Mouse (Mus musculus): ENCODE measurements around the gene Dctn1. TPM values are rescaled to one million over a fixed set of nuclear protein-coding genes. Genes with fewer than 3 reads are reported as not detected.

The Dctn1 gene
- polyA plus RNA-seq, 1 experiment from 2014 or later = 87.7 TPM

DNA sequence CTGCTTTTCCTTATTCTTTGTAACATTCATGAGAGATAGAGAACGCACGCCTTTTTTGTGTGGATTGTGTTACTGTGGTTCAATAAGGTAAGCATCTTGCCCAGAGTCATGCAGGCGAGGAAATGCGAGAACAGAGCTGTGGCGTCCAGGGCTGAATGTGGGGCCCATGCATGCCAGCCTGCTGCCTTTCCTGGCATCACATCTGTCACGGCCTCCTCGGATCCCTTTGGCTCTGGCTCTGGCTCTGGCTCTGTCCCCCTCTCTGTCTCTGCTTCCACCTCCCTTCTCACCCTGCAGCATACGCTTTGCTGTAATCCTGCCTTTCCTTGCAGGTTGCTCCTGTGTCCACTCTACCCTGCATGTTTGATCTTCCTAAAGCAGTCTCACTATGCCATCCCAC is 10.3 kb downstream of the Dctn1 start:
- no peaks in the 10 kb centered on the region for H3K9me3 ChIP-seq
- peaks cover 16% of the 10 kb centered on the region for H3K4me1 ChIP-seq
- H3K4me2 ChIP-seq = no peak overlapping the region
- peaks cover 14% of the 10 kb centered on the region; the same call in 1 of the 2 replicates for H3K36me3 ChIP-seq
- 74% methylated on average over 8 of the region's 8 CpGs for WGBS
- ATAC-seq (ENCODE audit: insufficient number of reproducible peaks, insufficient read depth, low FRiP score, low TSS enrichment, low read depth) = no peak
- no peak overlapping the region for H3K27ac ChIP-seq
- H3K27me3 ChIP-seq = no peaks in the 10 kb centered on the region
- no peak overlapping the region for H3K9ac ChIP-seq
- no peak overlapping the region for H3K4me3 ChIP-seq

DNA sequence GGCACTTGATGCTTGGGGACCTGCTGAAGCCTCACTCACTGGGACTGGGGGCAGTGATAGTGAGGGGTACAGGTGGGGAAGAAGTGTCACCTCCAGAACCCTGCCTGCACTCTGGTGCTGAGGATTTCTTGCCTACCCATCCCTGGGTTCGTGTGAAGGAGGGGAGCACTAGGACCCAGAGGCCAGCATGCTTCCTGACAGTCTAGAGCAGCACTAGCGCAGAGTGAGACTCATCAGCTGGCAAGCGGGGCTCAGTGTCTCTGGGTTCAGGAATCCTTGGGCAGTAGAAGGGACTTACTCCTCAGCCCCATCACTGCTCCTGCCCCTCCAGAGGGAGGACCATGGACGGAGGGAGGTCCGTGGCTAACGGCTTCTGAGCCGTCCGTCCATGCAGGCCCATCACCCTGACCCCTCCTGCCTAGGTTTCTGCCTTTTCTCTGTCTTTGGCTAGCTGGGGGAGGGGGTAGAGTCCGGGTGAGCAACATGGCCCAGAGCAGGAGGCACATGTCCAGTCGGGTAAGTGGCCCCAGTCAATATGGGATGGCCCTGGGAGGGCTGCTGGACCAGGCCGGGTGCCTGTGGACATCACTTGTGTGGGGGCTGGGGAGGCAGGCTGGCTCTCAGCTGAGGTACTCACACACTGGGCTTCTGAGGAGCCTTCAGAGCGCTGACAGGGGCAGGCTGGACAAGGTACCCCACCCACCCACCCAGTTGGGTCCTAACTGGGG is 13.8 kb downstream of the Dctn1 start:
- WGBS = 15% methylated on average over 12 of the region's 12 CpGs
- Histone ChIP-seq H3K9me3 (no peaks in the 10 kb centered on the region), H3K9ac (peak overlapping the region; percentile 69), H3K27me3 (no peaks in the 10 kb centered on the region), H3K4me2 (peak overlapping the region; percentile 65), H3K4me3 (peak overlapping the region; percentile 38), H3K36me3 (peaks cover 39% of the 10 kb centered on the region), H3K4me1 (peaks cover 16% of the 10 kb centered on the region), H3K27ac (no peak overlapping the region)
- peak; percentile 48; the same call in 1 of the 2 replicates for ATAC-seq (ENCODE audit: insufficient number of reproducible peaks, insufficient read depth, low FRiP score, low TSS enrichment, low read depth)

DNA sequence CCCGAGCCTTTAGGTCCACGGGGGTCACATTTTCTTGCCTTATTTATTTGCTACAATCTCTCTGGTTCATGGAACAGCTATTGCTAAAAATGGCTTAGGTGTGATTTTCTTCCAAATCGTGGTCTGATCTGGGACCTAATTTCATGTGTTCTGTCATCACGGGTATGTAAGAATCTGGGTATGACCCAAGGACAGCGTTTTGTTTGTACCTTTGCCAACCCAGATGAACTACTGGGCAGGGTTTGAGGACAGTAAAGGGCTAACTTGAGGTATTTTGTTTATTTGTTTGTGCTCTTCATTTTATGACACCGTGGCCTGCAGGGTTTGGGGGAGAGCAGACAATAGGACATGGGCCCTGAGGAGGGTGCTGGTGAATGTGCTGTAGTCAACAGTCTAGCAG is 14.9 kb downstream of the Dctn1 start:
- Histone ChIP-seq H3K27ac (no peak overlapping the region), H3K27me3 (no peaks in the 10 kb centered on the region), H3K4me3 (no peak overlapping the region), H3K9ac (no peak overlapping the region), H3K9me3 (no peaks in the 10 kb centered on the region), H3K4me1 (peaks cover 22% of the 10 kb centered on the region), H3K4me2 (no peak overlapping the region), H3K36me3 (peaks cover 44% of the 10 kb centered on the region)
- 79% methylated on average over 6 of the region's 6 CpGs for WGBS
- ATAC-seq (ENCODE audit: insufficient number of reproducible peaks, insufficient read depth, low FRiP score, low TSS enrichment, low read depth) = no peak

DNA sequence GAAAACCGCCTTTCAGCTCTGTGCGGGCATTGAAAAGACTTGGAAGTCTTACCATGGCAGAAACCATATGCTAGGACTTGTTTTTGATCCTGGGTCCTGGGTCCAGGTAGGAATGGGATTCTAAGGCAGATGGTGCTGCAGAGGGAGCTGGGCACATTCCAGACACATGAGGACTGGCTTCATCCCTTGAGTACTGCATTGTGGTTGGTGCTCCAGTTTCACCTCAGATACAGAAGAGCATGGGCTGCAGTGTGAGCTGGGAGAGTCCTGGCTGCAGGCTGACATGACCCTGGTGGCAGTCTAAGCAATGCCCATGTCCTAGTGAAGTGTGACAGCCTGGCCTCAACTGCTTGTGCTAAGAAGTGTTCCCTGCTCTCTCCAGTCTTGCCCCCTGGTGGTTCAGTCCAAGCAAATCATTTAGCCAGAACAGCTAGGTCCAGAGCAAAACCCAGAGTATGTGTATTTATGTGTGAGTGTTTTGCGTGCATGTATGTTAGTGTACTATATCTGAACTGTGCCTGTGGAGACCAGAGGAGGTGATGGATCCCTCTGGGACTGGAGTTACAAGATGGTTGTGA is 19.2 kb downstream of the Dctn1 start:
- ATAC-seq (ENCODE audit: insufficient number of reproducible peaks, insufficient read depth, low FRiP score, low TSS enrichment, low read depth) = no peak
- WGBS = 82% methylated on average over 3 of the region's 3 CpGs
- H3K9me3 ChIP-seq = no peaks in the 10 kb centered on the region
- no peak overlapping the region for H3K4me3 ChIP-seq
- H3K27me3 ChIP-seq = no peaks in the 10 kb centered on the region
- peaks cover 38% of the 10 kb centered on the region for H3K4me1 ChIP-seq
- no peak overlapping the region for H3K9ac ChIP-seq
- H3K36me3 ChIP-seq = peaks cover 46% of the 10 kb centered on the region
- H3K4me2 ChIP-seq = no peak overlapping the region
- H3K27ac ChIP-seq = no peak overlapping the region

DNA sequence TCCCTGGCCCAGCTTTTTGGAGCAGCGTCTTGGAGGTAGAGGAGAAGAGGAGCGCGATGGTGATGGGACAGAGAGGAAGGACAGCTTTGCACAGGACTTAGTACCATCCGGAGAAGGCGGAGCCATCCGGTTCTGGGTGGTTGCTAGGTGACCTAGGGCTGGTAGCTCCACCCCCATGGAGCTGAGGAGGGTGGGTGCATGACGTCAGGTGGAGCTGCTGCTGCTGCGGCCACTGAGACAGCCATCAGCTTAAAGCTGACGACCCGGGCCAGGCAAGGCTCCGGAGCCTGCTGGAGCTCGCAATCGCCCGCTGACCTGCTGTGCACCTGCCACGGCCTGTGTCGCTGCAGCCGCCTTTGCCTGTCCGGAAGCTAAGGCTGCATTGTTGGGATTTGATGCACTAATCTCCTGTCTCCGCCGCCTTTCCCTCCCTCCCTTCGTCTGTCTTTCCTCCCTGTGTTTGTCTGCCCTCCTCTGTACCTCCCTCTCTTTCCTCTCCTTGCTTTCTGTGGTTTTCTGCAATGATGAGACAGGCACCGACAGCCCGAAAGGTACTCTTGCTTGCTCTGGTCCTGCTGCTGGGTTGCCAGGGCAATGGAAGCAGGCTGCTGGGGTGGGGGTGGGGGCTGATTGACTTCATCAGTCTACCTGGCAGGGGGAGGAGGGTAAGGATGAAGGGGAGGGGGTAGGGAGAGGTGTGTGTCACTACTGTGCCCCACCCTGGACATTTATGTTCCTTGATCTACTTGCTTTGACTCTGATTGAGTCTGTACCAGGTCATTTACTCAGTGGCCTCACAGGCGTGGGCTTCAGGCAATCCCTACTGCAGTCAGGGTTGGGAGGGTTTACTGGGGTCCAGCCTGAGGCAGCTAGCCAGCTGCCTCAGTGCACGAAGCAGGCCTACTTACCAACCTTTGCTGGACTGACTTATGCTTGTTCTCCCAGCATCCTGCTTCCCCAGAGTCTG is 20.5 kb downstream of the Dctn1 start:
- ATAC-seq (ENCODE audit: insufficient number of reproducible peaks, insufficient read depth, low FRiP score, low TSS enrichment, low read depth) = peak; percentile 34; the same call in 1 of the 2 replicates
- WGBS = 7% methylated on average over 25 of the region's 25 CpGs
- peak overlapping the region; percentile 34 for H3K4me3 ChIP-seq
- no peaks in the 10 kb centered on the region for H3K27me3 ChIP-seq
- H3K9me3 ChIP-seq = no peaks in the 10 kb centered on the region
- peaks cover 59% of the 10 kb centered on the region for H3K36me3 ChIP-seq
- peak overlapping the region; percentile 66 for H3K9ac ChIP-seq
- H3K4me1 ChIP-seq = peaks cover 34% of the 10 kb centered on the region
- peak overlapping the region; percentile 80 for H3K27ac ChIP-seq
- peak overlapping the region; percentile 58 for H3K4me2 ChIP-seq

DNA sequence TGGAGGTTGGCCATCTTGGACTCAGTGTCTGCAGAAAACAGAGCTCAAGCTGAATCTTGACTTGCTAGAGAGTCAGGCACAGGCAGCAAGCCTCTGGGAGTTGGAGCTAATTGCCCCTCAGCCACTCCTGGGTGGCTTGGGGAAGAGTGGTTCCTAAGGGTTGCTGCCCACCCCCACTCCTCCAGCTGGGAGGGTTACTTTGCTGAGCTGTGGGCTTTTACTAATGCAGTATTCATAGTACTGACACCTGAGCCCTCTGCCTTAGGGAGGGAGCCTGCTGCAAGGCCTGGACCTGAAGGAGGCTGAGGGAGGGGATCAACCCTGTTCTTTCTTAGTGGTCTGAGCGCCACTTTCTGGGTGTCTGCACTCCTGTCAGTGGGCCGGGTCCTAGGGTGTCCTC is 21.2 kb downstream of the Dctn1 start:
- peak overlapping the region; percentile 58 for H3K4me2 ChIP-seq
- ATAC-seq (ENCODE audit: insufficient number of reproducible peaks, insufficient read depth, low FRiP score, low TSS enrichment, low read depth) = 0 out of 2 replicates have a peak, but pooled peaks have one; percentile 15
- WGBS = 65% methylated on average over 2 of the region's 2 CpGs
- H3K27me3 ChIP-seq = no peaks in the 10 kb centered on the region
- peaks cover 66% of the 10 kb centered on the region for H3K36me3 ChIP-seq
- H3K9me3 ChIP-seq = no peaks in the 10 kb centered on the region
- peak overlapping the region; percentile 34 for H3K4me3 ChIP-seq
- peaks cover 36% of the 10 kb centered on the region for H3K4me1 ChIP-seq
- peak overlapping the region; percentile 66; the same call in 1 of the 2 replicates for H3K9ac ChIP-seq
- H3K27ac ChIP-seq = peak overlapping the region; percentile 80

DNA sequence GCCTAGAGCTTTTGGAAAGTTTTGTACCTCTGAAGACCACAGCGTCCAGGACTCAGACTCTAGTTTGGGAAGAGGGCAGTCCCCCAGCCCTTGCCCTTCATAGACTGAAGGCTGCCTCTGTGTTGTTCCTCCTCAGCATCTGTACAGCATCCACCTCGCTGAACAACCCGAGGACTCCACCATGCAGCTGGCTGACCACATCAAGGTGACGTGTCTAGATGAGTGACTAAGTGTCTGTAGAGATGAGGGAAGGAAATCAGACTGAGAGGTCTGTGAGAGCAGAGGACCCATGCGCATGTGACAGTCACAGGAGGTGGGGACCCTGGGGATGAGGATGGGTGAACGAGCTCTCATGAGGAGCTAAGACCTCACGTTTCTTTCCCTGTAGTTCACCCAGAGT is 27.9 kb downstream of the Dctn1 start:
- Histone ChIP-seq H3K4me2 (no peak overlapping the region), H3K27me3 (no peaks in the 10 kb centered on the region), H3K9me3 (no peaks in the 10 kb centered on the region), H3K9ac (no peak overlapping the region), H3K27ac (no peak overlapping the region), H3K36me3 (peaks cover 100% of the 10 kb centered on the region), H3K4me1 (peaks cover 3% of the 10 kb centered on the region), H3K4me3 (no peak overlapping the region)
- 84% methylated on average over 7 of the region's 7 CpGs for WGBS
- ATAC-seq (ENCODE audit: insufficient number of reproducible peaks, insufficient read depth, low FRiP score, low TSS enrichment, low read depth) = no peak

DNA sequence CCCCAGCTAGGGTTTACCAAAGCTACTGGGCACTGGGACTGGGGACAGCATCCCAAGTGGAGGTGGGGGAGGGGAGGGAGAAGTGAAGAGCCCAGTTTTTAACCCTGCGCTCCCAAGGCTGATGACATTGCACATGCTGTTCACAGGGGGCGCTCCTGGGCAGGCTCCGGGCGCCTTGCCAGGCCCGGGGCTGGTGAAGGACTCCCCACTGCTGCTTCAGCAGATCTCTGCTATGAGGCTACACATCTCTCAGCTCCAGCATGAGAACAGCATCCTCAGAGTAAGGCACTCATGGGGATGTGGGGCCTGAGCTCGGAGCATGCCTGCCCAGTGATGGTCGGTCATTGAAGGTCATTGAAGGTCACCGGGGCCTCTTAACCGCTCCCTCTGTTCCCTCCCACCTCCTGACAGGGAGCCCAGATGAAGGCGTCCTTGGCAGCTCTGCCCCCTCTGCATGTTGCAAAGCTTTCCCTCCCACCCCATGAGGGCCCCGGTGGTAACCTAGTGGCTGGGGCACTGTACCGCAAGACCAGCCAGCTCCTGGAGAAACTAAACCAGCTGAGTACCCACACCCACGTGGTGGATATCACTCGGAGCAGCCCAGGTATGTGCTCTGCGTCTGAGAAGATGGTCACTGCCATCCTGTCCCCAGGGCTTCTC is 31.8 kb downstream of the Dctn1 start:
- WGBS = 47% methylated on average over 15 of the region's 15 CpGs
- peaks cover 86% of the 10 kb centered on the region for H3K36me3 ChIP-seq
- no peak overlapping the region for H3K4me2 ChIP-seq
- H3K4me3 ChIP-seq = no peak overlapping the region
- no peaks in the 10 kb centered on the region for H3K27me3 ChIP-seq
- no peaks in the 10 kb centered on the region for H3K9me3 ChIP-seq
- H3K9ac ChIP-seq = 0 out of 2 replicates have a peak overlapping the region, but pooled peaks have one; percentile 21
- H3K4me1 ChIP-seq = no peaks in the 10 kb centered on the region; the same call in 1 of the 2 replicates
- ATAC-seq (ENCODE audit: insufficient number of reproducible peaks, insufficient read depth, low FRiP score, low TSS enrichment, low read depth) = no peak
- 0 out of 2 replicates have a peak overlapping the region, but pooled peaks have one; percentile 22 for H3K27ac ChIP-seq

DNA sequence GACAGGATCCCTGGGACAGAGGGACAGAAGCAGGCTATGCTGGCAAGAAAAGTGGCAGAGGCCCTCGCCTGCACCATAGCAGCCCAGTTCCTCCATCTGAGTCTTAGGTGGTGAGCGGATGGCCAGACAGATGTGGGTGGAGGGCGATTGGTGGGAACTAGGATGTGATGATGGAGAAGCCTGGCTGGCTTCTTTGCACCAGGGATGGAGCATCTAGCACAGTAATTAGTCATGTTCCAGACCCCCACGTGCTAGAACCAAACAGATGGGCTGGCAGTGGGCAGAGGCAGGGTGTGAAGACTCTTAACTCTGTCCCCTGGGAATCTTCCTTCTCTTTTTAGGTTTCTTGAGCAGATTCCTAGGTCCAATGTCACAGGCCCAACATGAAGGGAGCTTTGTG is 37.6 kb downstream of the Dctn1 start:
- H3K36me3 ChIP-seq = peaks cover 28% of the 10 kb centered on the region

DNA sequence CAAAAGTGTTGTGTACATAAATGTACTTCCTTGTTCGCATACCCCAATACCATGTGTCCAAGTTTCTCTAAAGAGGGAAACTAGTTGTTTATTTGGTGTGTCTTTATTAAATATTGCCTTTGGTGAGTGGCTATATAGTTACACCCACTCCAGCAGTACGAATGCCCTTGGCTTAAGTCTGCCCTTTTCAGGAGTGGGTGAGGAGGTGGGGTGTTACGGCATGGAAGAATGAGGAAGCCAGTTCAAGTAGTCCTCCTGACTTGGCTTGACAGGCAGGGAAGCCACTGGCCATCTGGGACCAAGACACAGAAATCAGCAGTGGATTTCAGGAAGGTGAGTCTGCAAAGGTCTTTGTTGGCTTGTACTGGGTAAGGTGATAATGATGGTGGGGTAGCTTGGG is 40.1 kb downstream of the Dctn1 start:
- ATAC-seq (ENCODE audit: insufficient number of reproducible peaks, insufficient read depth, low FRiP score, low TSS enrichment, low read depth) = no peak
- no peak overlapping the region for H3K9ac ChIP-seq
- 94% methylated on average over 3 of the region's 3 CpGs for WGBS
- no peak overlapping the region for H3K4me3 ChIP-seq
- H3K4me2 ChIP-seq = no peak overlapping the region
- no peaks in the 10 kb centered on the region for H3K9me3 ChIP-seq
- H3K4me1 ChIP-seq = peaks cover 5% of the 10 kb centered on the region
- no peak overlapping the region for H3K27ac ChIP-seq
- H3K27me3 ChIP-seq = no peaks in the 10 kb centered on the region
- H3K36me3 ChIP-seq = peaks cover 4% of the 10 kb centered on the region; the same call in 1 of the 2 replicates

More for the DNA sequence above, 37.6 kb downstream of the Dctn1 start:
- 84% methylated on average over 4 of the region's 4 CpGs for WGBS
- Histone ChIP-seq H3K9me3 (no peaks in the 10 kb centered on the region), H3K27me3 (no peaks in the 10 kb centered on the region), H3K9ac (no peak overlapping the region), H3K27ac (no peak overlapping the region), H3K4me1 (no peaks in the 10 kb centered on the region), H3K4me3 (no peak overlapping the region), H3K4me2 (no peak overlapping the region)
- no peak for ATAC-seq (ENCODE audit: insufficient number of reproducible peaks, insufficient read depth, low FRiP score, low TSS enrichment, low read depth)

DNA sequence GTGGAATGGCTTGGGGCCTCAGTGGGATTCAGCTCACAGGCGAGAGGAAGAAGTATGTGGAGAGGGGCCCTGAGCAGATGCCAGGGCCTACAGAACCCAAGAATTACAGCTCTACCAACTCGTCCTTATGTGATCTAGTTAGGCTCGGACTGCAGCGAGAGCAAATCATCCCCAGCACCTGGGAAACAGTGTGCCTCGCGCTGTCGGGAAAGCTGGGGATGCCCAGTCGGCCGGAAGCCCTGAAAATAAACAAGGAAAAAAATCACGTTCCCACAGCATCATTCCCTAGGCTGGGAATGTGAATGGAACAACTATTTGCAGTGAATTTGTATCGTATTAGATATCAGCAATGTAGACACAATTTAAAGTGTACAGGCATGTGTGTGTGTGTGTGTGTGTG is 40.6 kb downstream of the Dctn1 start:
- no peak for ATAC-seq (ENCODE audit: insufficient number of reproducible peaks, insufficient read depth, low FRiP score, low TSS enrichment, low read depth)
- 75% methylated on average over 11 of the region's 11 CpGs for WGBS
- Histone ChIP-seq H3K36me3 (no peaks in the 10 kb centered on the region), H3K4me2 (no peak overlapping the region), H3K4me1 (peaks cover 6% of the 10 kb centered on the region), H3K4me3 (no peak overlapping the region), H3K27me3 (no peaks in the 10 kb centered on the region), H3K9me3 (no peaks in the 10 kb centered on the region), H3K9ac (no peak overlapping the region), H3K27ac (no peak overlapping the region)

All from embryonic facial prominence, embryonic 13.5 days (tissue).